Mouse (Mus musculus) midbrain, embryonic 16.5 days (tissue): ENCODE data around the gene Actr1b. TPM values are rescaled to one million over a fixed set of nuclear protein-coding genes. Genes with fewer than 3 reads are reported as not detected.

Experiments used
- microRNA-seq: library from miRNA; unstranded; fragments of <30 nt; microRNA quantifications from one replicate; pipeline ENCODE4, GENCODE M21; 2017
- polyA plus RNA-seq: library from polyadenylated mRNA; unstranded; fragments of >200 nt; fragmentation: Nextera tagmentation; extraction: Ambion mirVana; gene quantifications from 2 replicates; pipeline ENCODE4 v1.2.1, GENCODE M21; 2015

Gene Actr1b
- polyA plus RNA-seq, 1 experiment from 2014 or later = 106 TPM

Small RNA genes lying within 50 kb of the gene (microRNA-seq; reads per million reads assigned to microRNA genes)
- gene Gm24133 = not detected

Other genes with a start within 250 kb of the Actr1b start
- 9.8 and 11.5 TPM in 2 replicates for gene Cnnm4, start 242.8 kb downstream of the Actr1b start, polyA plus RNA-seq
- gene Cnnm3, start 202.6 kb downstream of the Actr1b start, polyA plus RNA-seq = 4.2 and 4.5 TPM in 2 replicates
- 16.1 and 17.0 TPM in 2 replicates for gene Ankrd23, start 177.5 kb downstream of the Actr1b start, polyA plus RNA-seq
- gene Gm42417, start 175.0 kb downstream of the Actr1b start, polyA plus RNA-seq = 0.20 and 0.75 TPM in 2 replicates
- gene Ankrd39, start 167.0 kb downstream of the Actr1b start, polyA plus RNA-seq = 30.6 and 32.8 TPM in 2 replicates
- gene Sema4c, start 156.1 kb downstream of the Actr1b start, polyA plus RNA-seq = 24.4 and 27.0 TPM in 2 replicates
- 0.33 TPM in 1 of 2 replicates, not detected in the other for gene Fam178b, start 31.2 kb downstream of the Actr1b start, polyA plus RNA-seq
- 577 and 626 TPM in 2 replicates for gene Cox5b, start 23.0 kb downstream of the Actr1b start, polyA plus RNA-seq
- 0.75 and 1.2 TPM in 2 replicates for gene 4933424G06Rik, start 4.3 kb downstream of the Actr1b start, polyA plus RNA-seq
- 2.0 and 2.6 TPM in 2 replicates for gene Zap70, start 47.4 kb upstream of the Actr1b start, polyA plus RNA-seq
- gene Tmem131, start 229.2 kb upstream of the Actr1b start, polyA plus RNA-seq = 13.8 and 14.0 TPM in 2 replicates